Mouse (Mus musculus): Measurements from ENCODE around the gene Otop2. TPM values are rescaled to one million over a fixed set of nuclear protein-coding genes. Genes with fewer than 3 reads are reported as not detected.

The Otop2 gene
- polyA plus RNA-seq, 1 experiment, result 0.65 TPM

GRCm38 (mm10) chr11:115377254-115377653 lies 70.3 kb downstream of the Otop2 start:
- DNase-seq, result no peak
- Histone ChIP-seq H3K4me3 (replicated peaks; ENCODE audit: insufficient read depth, low read depth, low read length) (no peak overlapping the region), H3K27ac (ENCODE audit: insufficient read depth, low read length) (no peak overlapping the region), H3K27me3 (ENCODE audit: control insufficient read depth, insufficient read depth, low read length) (no peaks in the 10 kb centered on the region), H3K4me1 (ENCODE audit: control insufficient read depth, insufficient read depth, low read length) (peaks cover 6% of the 10 kb centered on the region; the same call in 1 of the 2 replicates)
- TF ChIP-seq POLR2A (IDR thresholded peaks at IDR 0.05; ENCODE audit: borderline replicate concordance, insufficient read depth, low read length) (no peak), CTCF (IDR thresholded peaks at IDR 0.05; ENCODE audit: borderline replicate concordance, insufficient read depth, low read depth, low read length) (no peak)
- WGBS, result 95% methylated on average over 4 of the region's 4 CpGs

GRCm38 (mm10) chr11:115377854-115378253 lies 70.9 kb downstream of the Otop2 start:
- Histone ChIP-seq H3K27ac (ENCODE audit: insufficient read depth, low read length) (no peak overlapping the region), H3K4me1 (ENCODE audit: control insufficient read depth, insufficient read depth, low read length) (peaks cover 6% of the 10 kb centered on the region; the same call in 1 of the 2 replicates), H3K27me3 (ENCODE audit: control insufficient read depth, insufficient read depth, low read length) (no peaks in the 10 kb centered on the region), H3K4me3 (replicated peaks; ENCODE audit: insufficient read depth, low read depth, low read length) (no peak overlapping the region)
- WGBS, result 85% methylated on average over 7 of the region's 7 CpGs
- TF ChIP-seq CTCF (IDR thresholded peaks at IDR 0.05; ENCODE audit: borderline replicate concordance, insufficient read depth, low read depth, low read length) (no peak), POLR2A (IDR thresholded peaks at IDR 0.05; ENCODE audit: borderline replicate concordance, insufficient read depth, low read length) (no peak)
- DNase-seq, result no peak

GRCm38 (mm10) chr11:115381276-115381675 lies 74.3 kb downstream of the Otop2 start:
- Histone ChIP-seq H3K27ac (ENCODE audit: insufficient read depth, low read length) (peak overlapping the region; percentile 15; the same call in 1 of the 2 replicates), H3K27me3 (ENCODE audit: control insufficient read depth, insufficient read depth, low read length) (no peaks in the 10 kb centered on the region), H3K4me3 (replicated peaks; ENCODE audit: insufficient read depth, low read depth, low read length) (peak overlapping the region; percentile 54), H3K4me1 (ENCODE audit: control insufficient read depth, insufficient read depth, low read length) (peaks cover 18% of the 10 kb centered on the region)
- no peak for TF ChIP-seq POLR2A (IDR thresholded peaks at IDR 0.05; ENCODE audit: borderline replicate concordance, insufficient read depth, low read length)
- no peak for TF ChIP-seq CTCF (IDR thresholded peaks at IDR 0.05; ENCODE audit: borderline replicate concordance, insufficient read depth, low read depth, low read length)
- DNase-seq, result no peak
- WGBS, result 25% methylated on average over 9 of the region's 9 CpGs

Other genes starting within 250 kb of the Otop2 start
- 0.11 and 0.24 TPM in 2 replicates for gene Cd300e, start 245.0 kb upstream of the Otop2 start, polyA plus RNA-seq (2012; rRNA removed)
- gene Rab37, start 215.7 kb upstream of the Otop2 start, polyA plus RNA-seq (2012; rRNA removed), result 40.2 and 44.4 TPM in 2 replicates
- 0.57 and 0.72 TPM in 2 replicates for gene Cd300lf, start 173.2 kb upstream of the Otop2 start, polyA plus RNA-seq (2012; rRNA removed)
- gene Slc9a3r1, start 143.8 kb upstream of the Otop2 start, polyA plus RNA-seq (2012; rRNA removed), result 87.2 and 87.9 TPM in 2 replicates
- 12.5 and 13.3 TPM in 2 replicates for gene Tmem104, start 119.7 kb upstream of the Otop2 start, polyA plus RNA-seq (2012; rRNA removed)
- 30.8 and 37.5 TPM in 2 replicates for gene Nat9, start 119.3 kb upstream of the Otop2 start, polyA plus RNA-seq (2012; rRNA removed)
- 249 and 283 TPM in 2 replicates for gene Grin2c, start 39.9 kb upstream of the Otop2 start, polyA plus RNA-seq (2012; rRNA removed)
- gene Fdxr, start 30.1 kb upstream of the Otop2 start, polyA plus RNA-seq (2012; rRNA removed), result 53.5 and 56.8 TPM in 2 replicates
- gene Fads6, start 9.5 kb upstream of the Otop2 start, polyA plus RNA-seq (2012; rRNA removed), result 57.3 and 63.7 TPM in 2 replicates
- gene Ush1g, start 14.9 kb downstream of the Otop2 start, polyA plus RNA-seq (2012; rRNA removed), result 1.4 TPM in 2 replicates
- gene Otop3, start 27.6 kb downstream of the Otop2 start, polyA plus RNA-seq (2012; rRNA removed), result 0.11 and 0.13 TPM in 2 replicates
- 105 and 106 TPM in 2 replicates for gene Hid1, start 60.6 kb downstream of the Otop2 start, polyA plus RNA-seq (2012; rRNA removed)
- 53.7 and 54.3 TPM in 2 replicates for gene Cdr2l, start 74.8 kb downstream of the Otop2 start, polyA plus RNA-seq (2012; rRNA removed)
- 157 and 164 TPM in 2 replicates for gene Mrpl58, start 96.6 kb downstream of the Otop2 start, polyA plus RNA-seq (2012; rRNA removed)
- gene Atp5h, start 112.8 kb downstream of the Otop2 start, polyA plus RNA-seq (2012; rRNA removed), result 899 and 972 TPM in 2 replicates
- 93.6 and 98.0 TPM in 2 replicates for gene Kctd2, start 113.0 kb downstream of the Otop2 start, polyA plus RNA-seq (2012; rRNA removed)
- 0.15 and 0.25 TPM in 2 replicates for gene Trim80, start 133.4 kb downstream of the Otop2 start, polyA plus RNA-seq (2012; rRNA removed)
- gene Slc16a5, start 155.3 kb downstream of the Otop2 start, polyA plus RNA-seq (2012; rRNA removed), result 0.08 and 0.25 TPM in 2 replicates
- gene Armc7, start 168.5 kb downstream of the Otop2 start, polyA plus RNA-seq (2012; rRNA removed), result 7.3 and 8.5 TPM in 2 replicates
- 98.2 and 102 TPM in 2 replicates for gene Nt5c, start 184.7 kb downstream of the Otop2 start, polyA plus RNA-seq (2012; rRNA removed)
- gene Jpt1, start 207.2 kb downstream of the Otop2 start, polyA plus RNA-seq (2012; rRNA removed), result 75.1 and 77.2 TPM in 2 replicates
- 260 and 273 TPM in 2 replicates for gene Sumo2, start 229.1 kb downstream of the Otop2 start, polyA plus RNA-seq (2012; rRNA removed)

Measured in cerebellum, adult 2 months (tissue).